17 mouse cellular contexts compared by ENCODE assay signal in genomic region chr13:112025586-112025950, GRCm38 (mm10).
A peak's percentile ranks its signal among the peaks of the same experiment; 100 is the strongest.
DNase-seq lines count a peak whose midpoint lies in the region; ATAC-seq lines count a peak whose summit lies in the region.
"Had no signal": no experiment of that assay in that cellular context is flagged by ENCODE, and none has a peak within 500 bp of the region (broad histone marks: within the 10 kb centered on the region; RNA-seq: fewer than 3 reads in every experiment).

No protein-coding gene starts in this region.

- no peak overlapping the region for H3K9ac ChIP-seq in kidney, embryonic 15.5 days
- no peak overlapping the region for H3K9ac ChIP-seq in heart, embryonic 15.5 days
- H3K9ac ChIP-seq: forebrain, embryonic 15.5 days; hindbrain, embryonic 12.5 days; midbrain, embryonic 12.5 days had no signal

- H3K4me3 ChIP-seq in kidney, embryonic 15.5 days (replicated peaks) = no peak overlapping the region
- H3K4me3 ChIP-seq in heart, embryonic 15.5 days = no peak overlapping the region
- H3K4me3 ChIP-seq: forebrain, embryonic 15.5 days; hindbrain, embryonic 12.5 days; layer of hippocampus, adult 2 months; midbrain, embryonic 12.5 days had no signal

- no peaks in the 10 kb centered on the region for H3K36me3 ChIP-seq in kidney, embryonic 15.5 days
- no peaks in the 10 kb centered on the region for H3K36me3 ChIP-seq in heart, embryonic 15.5 days
- H3K36me3 ChIP-seq: forebrain, embryonic 15.5 days; hindbrain, embryonic 12.5 days; midbrain, embryonic 12.5 days had no signal

- peak overlapping the region; percentile 29; the same call in 1 of the 2 replicates for H3K27ac ChIP-seq in kidney, embryonic 15.5 days
- peak overlapping the region; percentile 16; the same call in 1 of the 2 replicates for H3K27ac ChIP-seq in heart, embryonic 15.5 days
- H3K27ac ChIP-seq: forebrain, embryonic 15.5 days; hindbrain, embryonic 12.5 days; layer of hippocampus, adult 2 months; midbrain, embryonic 12.5 days had no signal

- no peak overlapping the region for H3K4me2 ChIP-seq in kidney, embryonic 15.5 days
- no peak overlapping the region for H3K4me2 ChIP-seq in heart, embryonic 15.5 days
- H3K4me2 ChIP-seq: forebrain, embryonic 15.5 days; hindbrain, embryonic 12.5 days; midbrain, embryonic 12.5 days had no signal

- 76% methylated on average over 5 of the region's 5 CpGs for WGBS in kidney, embryonic 15.5 days
- WGBS in heart, embryonic 15.5 days = 64% methylated on average over 5 of the region's 5 CpGs

- peaks cover 28% of the 10 kb centered on the region for H3K4me1 ChIP-seq in kidney, embryonic 15.5 days
- H3K4me1 ChIP-seq in heart, embryonic 15.5 days (replicated peaks) = peaks cover 5% of the 10 kb centered on the region; the same call in 1 of the 2 replicates
- H3K4me1 ChIP-seq: forebrain, embryonic 15.5 days had no signal

- 0 out of 2 replicates have a peak, but pooled peaks have one; percentile 30 for ATAC-seq in kidney, embryonic 15.5 days (replicated peaks; ENCODE audit: low FRiP score)
- no peak for ATAC-seq in heart, embryonic 15.5 days (replicated peaks; ENCODE audit: insufficient number of reproducible peaks, insufficient read depth, low FRiP score, low read depth)
- ATAC-seq: forebrain, embryonic 15.5 days had no signal

- no peaks in the 10 kb centered on the region for H3K9me3 ChIP-seq in kidney, embryonic 15.5 days (replicated peaks)
- no peaks in the 10 kb centered on the region for H3K9me3 ChIP-seq in heart, embryonic 15.5 days (replicated peaks)
- H3K9me3 ChIP-seq: forebrain, embryonic 15.5 days; hindbrain, embryonic 12.5 days; midbrain, embryonic 12.5 days had no signal

- H3K27me3 ChIP-seq in kidney, embryonic 15.5 days = no peaks in the 10 kb centered on the region
- no peaks in the 10 kb centered on the region for H3K27me3 ChIP-seq in heart, embryonic 15.5 days
- H3K27me3 ChIP-seq: CH12.LX; forebrain, embryonic 15.5 days; hindbrain, embryonic 12.5 days; midbrain, embryonic 12.5 days had no signal

- peak; percentile 39 for DNase-seq in adrenal gland, postnatal 10 days
- DNase-seq in adrenal gland, postnatal 36 days = no peak
- no peak for DNase-seq in kidney, adult 11 months
- peak; percentile 34 to 46 for DNase-seq in lung, postnatal 4 days
- DNase-seq in c-Kit-positive CD71-positive TER-119-positive erythroid progenitor cells, embryonic 14.5 days (ENCODE audit: low spot score) = no peak
- DNase-seq in urinary bladder, postnatal 25 days (ENCODE audit: low spot score) = no peak
- DNase-seq: cerebellum, adult 9-10 months; kidney, adult 8-10 months; right cerebral cortex, postnatal 25 days; thymus, postnatal 25 days had no signal

Comparison
In these comparisons a context has a peak if more than half of its experiments do, and no peak if none do; other contexts are left out.
1. DNase-seq: peak in adrenal gland, postnatal 10 days (single experiment) and lung, postnatal 4 days (2 of 2); none in adrenal gland, postnatal 36 days (0 of 2), kidney, adult 11 months (single experiment), c-Kit-positive CD71-positive TER-119-positive erythroid progenitor cells, embryonic 14.5 days (single experiment) and urinary bladder, postnatal 25 days (single experiment).